Mouse (Mus musculus): ENCODE measurements at regions not wholly inside any gene's neighbourhood (a gene's known extent, or its start where the extent isn't known, plus 50 kb on each side); places are given as distances from the start of the nearest gene placed in this dataset.
"Not testable (repeated sequence)": the region's sequence is repeated elsewhere in the genome, so short reads cannot be mapped to it uniquely, and the experiment has no call there.

GRCm38 (mm10) chrX:75734628-75735302 is 140.2 kb downstream of the Pls3 start:
- not testable (repeated sequence) for DNase-seq (ENCODE audit: low spot score)

DNA sequence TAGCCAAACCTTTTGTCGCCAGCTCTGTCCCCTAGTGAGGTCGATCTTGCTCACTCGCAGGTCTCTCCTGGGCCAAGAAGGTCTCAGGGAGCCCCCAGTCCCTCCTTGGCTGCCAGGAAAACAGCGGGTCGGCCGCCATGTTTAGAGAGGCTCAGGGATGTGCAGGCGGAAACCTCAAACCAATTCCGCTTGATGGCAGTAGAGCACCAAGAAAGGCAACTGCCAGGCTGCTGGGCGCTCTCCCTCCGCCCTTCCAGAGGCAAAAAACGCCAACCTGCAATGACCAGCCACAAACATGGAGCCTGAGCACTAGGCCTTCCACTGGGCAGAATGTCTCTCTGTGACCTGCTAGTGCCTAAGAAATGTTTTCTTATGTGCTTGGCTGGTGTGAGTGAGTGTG is 141.3 kb downstream of the Pls3 start:
- DNase-seq (ENCODE audit: low spot score), result not testable (repeated sequence)

DNA sequence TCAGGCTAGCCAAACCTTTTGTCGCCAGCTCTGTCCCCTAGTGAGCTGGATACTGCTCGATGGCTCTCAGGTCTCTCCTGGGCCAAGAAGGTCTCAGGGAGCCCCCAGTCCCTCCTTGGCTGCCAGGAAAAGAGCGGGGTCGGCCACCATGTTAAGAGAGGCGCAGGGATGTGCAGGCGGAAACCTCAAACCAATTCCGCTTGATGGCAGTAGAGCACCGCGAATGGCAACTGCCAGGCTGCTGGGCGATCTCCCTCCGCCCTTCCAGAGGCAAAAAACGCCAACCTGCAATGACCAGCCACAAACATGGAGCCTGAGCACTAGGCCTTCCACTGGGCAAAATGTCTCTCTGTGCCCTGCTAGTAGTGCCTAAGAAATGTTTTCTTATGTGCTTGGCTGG is 145.2 kb downstream of the Pls3 start:
- DNase-seq (ENCODE audit: low spot score), result not testable (repeated sequence)

DNA sequence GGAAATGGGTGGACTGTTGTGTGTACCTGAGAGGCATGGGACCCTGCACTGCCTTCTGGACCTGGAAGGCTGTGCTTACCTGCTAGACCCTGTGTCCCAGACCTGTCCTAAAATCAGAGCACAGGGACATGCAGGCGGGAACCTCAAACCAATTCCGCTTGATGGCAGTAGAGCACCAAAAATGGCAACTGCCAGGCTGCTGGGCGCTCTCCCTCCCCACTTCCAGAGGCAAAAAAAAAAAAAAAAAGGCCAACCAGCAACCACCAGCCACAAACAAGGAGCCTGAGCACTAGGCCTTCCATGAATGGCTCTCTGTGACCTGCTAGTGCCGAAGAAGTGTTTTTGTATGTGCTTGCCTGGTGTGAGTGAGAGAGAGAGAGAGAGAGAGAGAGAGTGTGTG is 146.5 kb downstream of the Pls3 start:
- DNase-seq (ENCODE audit: low spot score), result no peak

GRCm38 (mm10) chrX:75723542-75723941 is 145.5 kb upstream of the Rab39b start:
- DNase-seq (ENCODE audit: low spot score), result not testable (repeated sequence)

DNA sequence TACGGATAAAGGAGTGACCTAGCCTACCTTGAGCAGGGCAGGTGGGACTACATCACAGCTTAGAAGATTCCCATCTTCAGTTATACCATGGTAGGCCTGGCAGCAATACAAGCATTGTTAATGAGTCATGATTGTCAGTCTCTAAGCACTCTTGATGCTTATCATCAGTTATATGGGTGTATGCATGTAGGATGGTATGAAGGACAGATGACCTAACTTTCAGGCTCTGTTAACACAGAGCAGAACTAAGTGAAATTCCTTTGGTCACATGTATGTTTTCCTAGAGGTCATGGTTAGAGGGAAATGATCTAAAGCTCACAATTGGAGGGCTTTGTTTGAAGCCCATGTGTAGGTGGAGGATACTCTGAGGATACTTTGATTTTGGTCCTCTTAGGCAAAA is 121.9 kb upstream of the Rab39b start:
- DNase-seq (ENCODE audit: low spot score), result no peak

DNA sequence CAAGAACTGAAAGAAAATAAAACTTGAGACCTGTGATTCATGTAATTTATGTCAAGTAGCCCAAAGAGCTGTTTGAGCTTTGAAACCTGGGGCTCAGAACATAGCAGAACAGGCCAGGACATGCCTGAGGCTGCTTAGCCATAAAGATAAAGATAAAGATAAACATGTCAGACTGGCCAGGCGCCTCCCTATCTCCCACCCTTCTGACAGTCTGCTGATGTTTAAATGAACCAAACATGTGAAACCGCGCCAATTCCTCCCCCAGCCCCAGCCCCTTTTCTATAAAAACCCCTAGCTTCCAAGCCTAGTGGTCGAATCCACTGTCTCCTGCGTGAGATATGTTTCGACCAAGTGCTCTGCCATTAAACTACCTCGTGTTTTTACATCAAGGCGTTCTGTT is 97.2 kb upstream of the Rab39b start:
- not testable (repeated sequence) for DNase-seq (ENCODE audit: low spot score)

- DNase-seq (ENCODE audit: low spot score), result peak; percentile 93
These were observed 96.1 kb upstream of the Rab39b start for GRCm38 (mm10) chrX:75673920-75674665.

DNA sequence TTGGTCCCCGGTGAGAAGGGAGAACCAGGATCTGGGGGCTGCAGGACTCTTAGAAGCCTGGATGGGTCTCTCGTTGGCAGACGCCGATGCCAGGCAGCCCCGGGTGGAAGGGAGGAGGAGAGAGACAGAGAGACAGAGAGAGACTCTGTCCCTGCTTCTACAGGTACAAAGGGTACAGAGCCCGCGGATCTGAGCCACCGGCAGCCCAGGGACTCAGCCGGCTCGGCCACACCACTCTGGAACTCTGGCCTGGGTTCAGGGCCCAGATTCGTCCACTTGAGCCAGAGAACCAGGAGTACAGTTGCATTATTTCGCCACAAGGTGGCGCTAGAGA is 95.5 kb upstream of the Rab39b start:
- DNase-seq (ENCODE audit: low spot score), result no peak

GRCm38 (mm10) chrX:75672976-75673375 is 94.9 kb upstream of the Rab39b start:
- DNase-seq (ENCODE audit: low spot score), result no peak

DNA sequence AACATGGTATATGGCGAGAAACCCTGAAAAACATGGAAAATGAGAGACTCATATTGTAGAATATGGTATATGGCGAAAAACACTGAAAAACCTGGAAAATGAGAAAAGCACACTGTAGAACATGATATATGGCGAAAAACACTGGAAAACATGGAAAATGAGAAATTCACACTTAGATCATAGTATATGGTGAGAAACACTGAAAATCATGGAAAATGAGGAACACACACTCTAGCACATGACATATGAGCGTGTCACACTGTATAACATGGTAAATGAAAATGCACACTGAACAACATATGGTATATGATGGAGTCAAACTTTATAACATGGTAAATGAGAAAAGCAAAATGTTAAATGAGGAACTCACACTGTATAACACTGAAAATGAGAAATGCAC is 89.6 kb upstream of the Rab39b start:
- DNase-seq (ENCODE audit: low spot score), result no peak

DNA sequence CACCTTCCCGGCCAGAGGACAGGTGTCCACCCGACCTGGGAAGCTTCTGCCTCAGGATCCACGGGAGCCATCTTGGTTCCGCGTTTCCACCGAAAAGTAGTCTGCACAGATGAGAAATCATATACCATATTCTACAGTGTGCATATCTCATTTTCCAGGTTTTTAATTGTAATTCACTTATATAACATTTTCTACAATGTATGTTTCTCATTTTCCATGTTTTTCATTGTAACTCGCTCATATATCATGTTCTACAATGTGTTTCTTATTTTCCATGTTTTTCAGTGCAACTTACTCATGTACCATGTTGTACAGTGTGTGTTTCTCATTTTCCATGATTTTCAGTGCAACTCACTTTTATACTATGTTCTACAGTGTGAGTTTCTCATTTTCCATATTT is 65.4 kb upstream of the Rab39b start:
- DNase-seq (ENCODE audit: low spot score), result no peak

Measured in T-cell, adult 2 months (primary cell).